8 mouse cellular contexts compared by ENCODE assay signal in the genomic region with DNA sequence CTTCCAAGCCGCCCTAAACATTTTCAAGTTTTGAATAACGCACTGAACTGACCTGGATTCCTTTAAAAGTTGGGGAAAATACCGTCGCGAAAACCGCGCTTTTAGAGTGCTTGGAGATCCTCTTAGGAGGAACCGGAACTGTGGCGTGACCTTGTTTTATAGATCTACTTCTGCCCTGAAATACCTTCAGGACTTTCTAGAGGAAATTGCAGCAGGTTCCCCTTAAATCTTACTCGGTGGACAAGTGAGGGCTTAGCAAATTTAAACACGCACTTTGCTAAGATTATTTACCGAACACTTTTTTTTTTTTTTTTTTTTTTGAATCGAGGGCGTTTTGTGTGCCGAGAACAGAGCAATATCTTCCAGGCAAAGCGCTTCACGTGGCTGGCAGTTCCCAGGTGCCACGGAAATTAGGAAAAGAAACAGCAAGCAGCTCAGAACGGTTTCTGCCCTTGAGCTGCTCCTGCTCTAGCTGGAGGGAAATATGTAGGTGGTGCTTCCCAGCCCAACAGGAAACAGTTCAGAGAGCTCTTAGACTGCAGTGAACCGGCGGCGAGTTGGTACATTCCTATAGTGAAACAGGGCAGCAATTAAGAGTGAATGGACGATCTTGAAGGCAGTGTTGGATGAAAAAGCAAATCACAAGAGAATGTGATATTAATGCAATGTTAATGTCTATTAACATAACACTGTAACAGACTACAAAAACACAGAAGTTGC.
DNase-seq lines count a peak whose midpoint lies in the region; ATAC-seq lines count a peak whose summit lies in the region.

No protein-coding gene starts in this region.

- peak; percentile 53 for ATAC-seq in CD4-positive, CD25-positive, alpha-beta regulatory T cell, adult 4 months
- no peak for ATAC-seq in hindbrain, embryonic 15.5 days (ENCODE audit: low FRiP score, low read depth)

- H3K4me2 ChIP-seq in hindbrain, embryonic 15.5 days = peak overlapping the region; percentile 91

- H3K9me3 ChIP-seq in forebrain, embryonic 10.5 days = no peaks in the 10 kb centered on the region
- H3K9me3 ChIP-seq in hindbrain, embryonic 15.5 days = no peaks in the 10 kb centered on the region

- H3K4me3 ChIP-seq in forebrain, embryonic 10.5 days = peak overlapping the region; percentile 56
- peak overlapping the region; percentile 51 for H3K4me3 ChIP-seq in hindbrain, embryonic 15.5 days

- H3K27ac ChIP-seq in forebrain, embryonic 10.5 days = peak overlapping the region; percentile 94
- peak overlapping the region; percentile 99 for H3K27ac ChIP-seq in hindbrain, embryonic 15.5 days (replicated peaks)

- WGBS in forebrain, embryonic 10.5 days = under 1% methylated on average over 23 of the region's 23 CpGs
- WGBS in hindbrain, embryonic 15.5 days = under 1% methylated on average over 23 of the region's 23 CpGs

- H3K36me3 ChIP-seq in forebrain, embryonic 10.5 days (replicated peaks) = no peaks in the 10 kb centered on the region
- H3K36me3 ChIP-seq in hindbrain, embryonic 15.5 days = no peaks in the 10 kb centered on the region

- H3K27me3 ChIP-seq in forebrain, embryonic 10.5 days (ENCODE audit: poor library complexity, severe bottlenecking) = peaks cover 52% of the 10 kb centered on the region
- no peaks in the 10 kb centered on the region for H3K27me3 ChIP-seq in hindbrain, embryonic 15.5 days

- DNase-seq in adrenal gland, postnatal 36 days = peak; percentile 42 to 46
- peak; percentile 40 for DNase-seq in forebrain, embryonic 10.5 days (ENCODE audit: extremely low spot score, low spot score)
- peak; percentile 69 for DNase-seq in left cerebral cortex, adult 11 months (ENCODE audit: low spot score)
- DNase-seq in lung, postnatal 4 days = peak; percentile 23 to 29
- DNase-seq in right cerebral cortex, postnatal 4 days = peak; percentile 63
- DNase-seq in gastrocnemius, adult 18-20 months (ENCODE audit: low spot score) = no peak

- H3K4me1 ChIP-seq in forebrain, embryonic 10.5 days = peaks cover 67% of the 10 kb centered on the region
- H3K4me1 ChIP-seq in hindbrain, embryonic 15.5 days (replicated peaks) = peaks cover 45% of the 10 kb centered on the region

- H3K9ac ChIP-seq in hindbrain, embryonic 15.5 days = peak overlapping the region; percentile 88
